18 mouse cellular contexts compared by ENCODE assay signal in genomic region chr5:66503033-66503432, GRCm38 (mm10).
DNase-seq lines count a peak whose midpoint lies in the region; ATAC-seq lines count a peak whose summit lies in the region.
"Had no signal": no experiment of that assay in that cellular context is flagged by ENCODE, and none has a peak within 500 bp of the region (broad histone marks: within the 10 kb centered on the region; RNA-seq: fewer than 3 reads in every experiment).

No protein-coding gene starts in this region.

- H3K27me3 ChIP-seq in kidney, embryonic 15.5 days, result no peaks in the 10 kb centered on the region
- H3K27me3 ChIP-seq: embryonic facial prominence, embryonic 12.5 days; heart, embryonic 15.5 days had no signal

- H3K9me3 ChIP-seq in kidney, embryonic 15.5 days (replicated peaks), result no peaks in the 10 kb centered on the region
- H3K9me3 ChIP-seq: embryonic facial prominence, embryonic 12.5 days; heart, embryonic 15.5 days; hindbrain, embryonic 10.5 days had no signal

- H3K9ac ChIP-seq in kidney, embryonic 15.5 days, result no peak overlapping the region
- H3K9ac ChIP-seq: embryonic facial prominence, embryonic 12.5 days; heart, embryonic 15.5 days had no signal

- no peak for ATAC-seq in kidney, embryonic 15.5 days (replicated peaks; ENCODE audit: low FRiP score)
- no peak for ATAC-seq in megakaryocyte progenitor cell, adult 5-6 weeks (replicated peaks; ENCODE audit: poor library complexity)
- ATAC-seq: forebrain, embryonic 16.5 days had no signal

- no peak overlapping the region for H3K4me3 ChIP-seq in kidney, embryonic 15.5 days (replicated peaks)
- no peak overlapping the region for H3K4me3 ChIP-seq in brown adipose tissue, adult 24 weeks (ENCODE audit: insufficient read depth, low read depth, low read length)
- H3K4me3 ChIP-seq: embryonic facial prominence, embryonic 12.5 days; heart, adult 2 months; heart, embryonic 15.5 days; hindbrain, embryonic 10.5 days had no signal

- 78% methylated on average over 1 of the region's 1 CpGs for WGBS in kidney, embryonic 15.5 days

- peak overlapping the region; percentile 66; the same call in 1 of the 2 replicates for H3K27ac ChIP-seq in kidney, embryonic 15.5 days
- peak overlapping the region; percentile 95 for H3K27ac ChIP-seq in brown adipose tissue, adult 24 weeks (replicated peaks; ENCODE audit: low read depth, low read length)
- H3K27ac ChIP-seq: embryonic facial prominence, embryonic 12.5 days; hindbrain, embryonic 10.5 days had no signal

- H3K4me2 ChIP-seq in kidney, embryonic 15.5 days, result no peak overlapping the region
- H3K4me2 ChIP-seq: embryonic facial prominence, embryonic 12.5 days had no signal

- peaks cover 31% of the 10 kb centered on the region for H3K4me1 ChIP-seq in kidney, embryonic 15.5 days
- peaks cover 19% of the 10 kb centered on the region for H3K4me1 ChIP-seq in brown adipose tissue, adult 24 weeks (ENCODE audit: control insufficient read depth, insufficient read depth, insufficient read length, low read length)

- no peaks in the 10 kb centered on the region for H3K36me3 ChIP-seq in kidney, embryonic 15.5 days
- H3K36me3 ChIP-seq: embryonic facial prominence, embryonic 12.5 days; heart, embryonic 15.5 days; hindbrain, embryonic 10.5 days had no signal

- peak; percentile 54 for DNase-seq in kidney, adult 11 months
- no peak for DNase-seq in kidney, adult 18-20 months
- DNase-seq in kidney, postnatal 4 days, result no peak
- DNase-seq in kidney, postnatal 36 days, result peak; percentile 65
- DNase-seq: adrenal gland, postnatal 10 days; cerebellum, adult 11-12 months; cerebellum, adult 9-10 months; cerebellum, postnatal 25 days; gastrocnemius, postnatal 10 days; heart, adult 2 months; heart, postnatal 14 days had no signal

Comparison
In these comparisons a context has a peak if more than half of its experiments do, and no peak if none do; other contexts are left out.
1. DNase-seq: peak in kidney, adult 11 months (single experiment) and kidney, postnatal 36 days (2 of 2); none in kidney, adult 18-20 months (single experiment) and kidney, postnatal 4 days (0 of 2).